Mouse (Mus musculus): ENCODE data around the gene Khdc1a.

Gene Khdc1a

GRCm38 (mm10) chr1:21391138-21391671 lies 41.8 kb downstream of the Khdc1a start:
- no peak for DNase-seq (ENCODE audit: extremely low spot score, low spot score)
